Mouse (Mus musculus) Muller cell, postnatal 12 days (primary cell): ENCODE measurements at regions not wholly inside any gene's neighbourhood (a gene's known extent, or its start where the extent isn't known, plus 50 kb on each side); places are given as distances from the start of the nearest gene placed in this dataset.

ENCODE experiments used
- DNase-seq: peaks from one replicate; pipeline ENCODE4 v3.0.0-alpha.2; 2015; ENCODE audit errors: inconsistent ontology term

DNA sequence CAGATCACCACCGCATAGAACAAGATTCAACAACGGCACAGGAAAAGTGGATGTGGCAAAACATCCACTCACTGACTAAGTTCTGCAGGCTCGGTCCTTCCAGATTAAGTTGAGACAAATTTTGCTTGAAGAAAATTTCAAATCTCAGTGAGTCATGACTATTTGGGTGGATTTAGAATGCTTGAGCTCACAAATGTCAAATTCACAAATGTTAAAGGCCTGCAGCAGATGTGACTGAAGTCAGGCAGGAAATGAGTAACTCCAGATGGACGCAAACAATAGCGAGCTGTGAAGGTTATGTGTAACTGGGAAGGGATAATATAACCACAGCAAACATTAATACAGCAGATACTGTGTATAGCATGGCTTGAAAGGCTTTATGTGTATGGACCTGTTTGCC lies 198.5 kb upstream of the Zbtb20 start:
- peak; percentile 12 for DNase-seq

DNA sequence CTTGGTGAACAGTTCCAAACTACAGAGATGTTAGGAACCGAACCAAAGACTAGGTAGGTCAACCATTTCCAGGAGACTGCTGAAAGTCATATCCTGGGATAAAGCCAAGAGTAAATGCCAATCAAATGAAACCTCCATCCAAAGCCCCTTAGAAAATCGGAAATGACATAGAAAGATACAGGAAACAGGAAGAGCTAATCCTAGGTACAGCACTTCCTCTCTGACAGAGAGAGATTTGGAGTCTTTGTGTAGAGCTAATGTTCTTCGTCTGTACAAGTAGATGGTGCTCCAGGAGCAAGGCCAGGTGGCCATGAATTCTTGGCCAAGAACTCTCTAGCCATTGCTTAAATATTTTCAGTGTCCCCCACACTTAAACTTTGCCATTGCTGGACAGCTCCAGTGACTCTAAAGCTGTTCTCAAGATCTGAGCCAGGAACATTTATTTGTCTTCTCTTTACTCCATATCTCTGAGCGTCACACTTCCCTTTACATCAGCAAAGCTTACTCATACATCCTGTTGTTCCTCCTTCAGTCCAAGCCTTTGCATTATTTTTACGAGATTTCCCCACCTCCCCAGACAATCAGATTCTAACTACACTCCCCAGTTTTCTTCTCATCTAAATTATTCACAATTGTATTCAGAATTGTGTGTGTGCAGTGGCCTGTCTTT lies 199.1 kb upstream of the Zbtb20 start:
- DNase-seq = no peak

DNA sequence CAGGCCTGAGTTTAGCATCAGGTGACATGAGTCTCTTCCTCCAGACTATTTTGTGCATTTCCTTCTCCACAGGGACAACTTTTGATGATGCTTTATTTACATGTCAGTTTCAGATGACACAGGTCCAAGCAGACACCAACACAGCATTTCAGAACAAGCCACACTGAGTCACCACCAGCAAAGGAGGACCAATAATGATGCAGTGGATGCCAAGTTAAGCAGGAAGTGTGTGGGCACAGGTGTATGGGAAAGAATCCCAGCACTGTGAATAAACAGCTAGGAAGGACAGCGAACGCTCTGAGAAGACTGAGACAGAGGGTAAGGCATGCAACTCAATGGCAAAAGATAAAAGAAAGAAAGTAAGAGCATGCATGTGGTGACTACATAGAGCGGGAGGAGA lies 200.7 kb upstream of the Zbtb20 start:
- no peak for DNase-seq

DNA sequence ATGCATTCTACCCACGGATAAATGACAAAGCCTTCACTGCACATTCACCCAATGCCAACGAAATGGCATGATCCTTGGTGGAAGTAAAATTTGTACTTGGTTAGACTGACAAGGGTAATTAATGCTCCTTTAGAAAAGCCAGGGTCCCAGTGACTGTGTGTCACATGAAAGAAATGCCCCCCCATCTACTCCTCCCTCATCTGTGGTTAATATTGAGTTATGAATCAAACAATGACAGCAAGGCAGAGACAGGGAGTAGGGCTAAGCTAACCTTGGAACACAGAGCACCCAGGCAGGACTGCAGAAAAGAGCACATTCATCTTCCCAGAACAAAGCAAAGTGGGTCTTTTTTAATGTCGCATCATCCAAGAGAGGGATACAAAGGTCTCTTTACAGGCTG lies 209.1 kb upstream of the Zbtb20 start:
- no peak for DNase-seq

DNA sequence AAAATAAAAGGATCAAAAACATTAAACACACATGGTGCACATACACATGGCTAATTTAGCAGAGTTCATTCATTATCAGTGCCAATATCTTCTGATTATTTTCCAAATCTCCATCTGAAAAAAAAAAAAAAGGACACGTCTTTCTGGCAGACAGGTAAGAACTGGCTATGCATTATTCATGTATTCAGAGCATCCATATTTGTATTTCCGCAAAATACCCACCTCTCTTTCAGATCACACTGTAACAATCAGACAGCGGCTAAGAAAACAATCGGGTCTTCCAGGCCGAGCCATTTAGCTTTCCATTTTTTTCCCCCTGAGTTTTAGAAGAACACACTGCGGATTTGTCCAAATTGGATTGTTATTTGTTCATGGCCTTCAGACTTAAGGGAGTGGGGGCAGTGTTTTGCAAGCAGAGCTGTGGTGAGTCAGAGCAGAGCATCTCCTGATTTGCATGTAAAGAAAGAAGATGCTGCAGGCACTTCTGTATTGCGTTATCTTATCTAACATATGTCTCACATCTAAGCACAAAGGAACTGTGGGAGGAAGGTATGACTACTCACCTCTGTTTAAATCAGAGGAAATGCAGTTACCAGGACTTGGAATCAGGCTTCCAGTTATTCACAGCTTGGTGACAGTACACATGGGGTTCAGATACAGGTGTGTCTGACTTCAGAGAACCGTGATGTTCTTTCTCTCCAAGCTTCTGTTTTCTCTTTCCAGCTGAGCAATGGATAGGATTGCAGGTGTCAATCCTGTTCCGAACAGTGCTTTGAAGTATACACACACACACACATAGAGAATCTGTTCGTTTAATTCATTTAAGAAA lies 223.6 kb upstream of the Zbtb20 start:
- DNase-seq = no peak

DNA sequence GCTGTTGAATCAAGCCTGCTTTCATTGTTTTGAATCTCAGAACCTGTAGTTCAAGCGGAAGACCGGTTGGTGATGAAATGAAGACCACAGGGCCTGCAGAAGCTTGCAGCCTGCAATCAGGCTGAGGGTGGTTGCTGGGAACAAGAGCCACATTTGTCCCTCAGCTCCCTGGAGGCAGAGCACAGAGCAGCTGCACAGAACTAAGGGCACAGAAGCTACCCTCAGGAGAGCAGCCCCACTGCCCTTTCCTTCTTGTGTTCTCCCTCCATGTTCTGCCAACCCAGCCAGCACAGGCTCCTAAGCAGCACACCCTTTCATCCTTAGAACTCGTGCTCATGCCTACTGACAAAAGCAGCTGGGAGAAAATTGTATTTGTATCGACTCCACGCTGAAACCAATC lies 225.9 kb upstream of the Zbtb20 start:
- DNase-seq = no peak

DNA sequence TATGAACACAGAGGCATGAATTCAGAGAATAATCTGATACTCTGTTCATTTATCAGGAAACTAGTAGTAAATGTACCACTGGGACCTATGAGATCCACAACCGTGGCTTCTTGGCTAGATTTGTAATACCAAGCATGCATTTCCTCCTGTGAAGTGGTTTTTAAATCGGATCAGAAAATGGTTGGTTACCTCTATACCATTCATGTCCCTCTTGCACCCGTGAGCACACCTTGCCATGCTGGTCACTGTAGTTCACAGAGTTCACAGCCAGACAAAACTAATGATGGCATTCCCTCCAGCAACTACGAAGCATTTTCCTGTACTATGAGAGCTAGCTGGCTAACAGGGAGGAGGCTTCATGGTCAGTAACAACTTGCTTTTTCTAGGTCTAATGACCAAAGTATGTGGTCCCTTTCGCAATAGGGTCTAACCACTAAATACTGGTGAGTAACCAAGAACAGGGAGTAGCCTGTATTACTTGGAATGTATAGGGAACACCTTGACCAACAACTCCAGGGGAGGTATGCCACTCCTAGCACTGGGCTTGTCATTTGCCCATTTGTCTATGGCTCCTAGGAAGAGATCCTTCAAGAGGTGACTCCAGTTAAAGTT lies 227.0 kb upstream of the Zbtb20 start:
- DNase-seq = no peak

DNA sequence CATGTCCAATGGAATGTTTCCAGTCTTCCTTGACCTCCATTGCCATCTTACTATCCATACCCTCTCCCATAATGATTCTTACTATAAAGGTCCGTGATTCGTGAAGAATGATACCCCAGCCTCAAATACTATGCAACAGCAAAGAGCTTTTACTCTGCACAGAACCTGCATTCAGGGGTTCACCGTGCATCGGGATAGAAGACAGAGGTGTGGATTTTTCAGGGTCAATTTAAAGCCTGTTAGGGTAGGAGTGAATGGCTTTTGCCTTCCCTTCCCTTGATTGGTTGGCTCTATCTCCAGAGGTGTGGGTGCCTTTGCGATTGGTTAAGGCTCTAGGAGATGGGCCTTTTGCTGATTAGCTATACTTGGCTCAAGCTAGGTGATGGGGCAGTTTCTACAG lies 227.9 kb upstream of the Zbtb20 start:
- DNase-seq = no peak

DNA sequence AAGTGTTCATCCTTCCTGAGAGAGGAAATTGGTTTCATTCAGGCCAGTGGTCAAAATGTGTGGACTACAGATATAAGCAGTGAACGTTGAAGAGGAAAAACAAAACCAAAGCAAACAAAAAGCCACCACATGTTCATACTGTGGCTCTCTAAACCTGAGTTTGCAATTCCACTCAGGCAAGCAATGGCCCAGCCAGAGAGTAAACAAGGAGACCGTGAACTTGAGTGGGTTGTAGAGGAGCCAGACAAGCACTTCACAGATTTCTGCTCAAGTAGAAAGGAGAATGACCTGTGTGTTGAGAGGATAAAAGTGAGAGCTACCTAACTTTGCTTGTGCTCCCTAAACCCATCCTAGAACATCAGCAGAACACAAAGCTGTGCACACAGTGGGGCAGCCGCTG lies 239.9 kb upstream of the Zbtb20 start:
- no peak for DNase-seq

DNA sequence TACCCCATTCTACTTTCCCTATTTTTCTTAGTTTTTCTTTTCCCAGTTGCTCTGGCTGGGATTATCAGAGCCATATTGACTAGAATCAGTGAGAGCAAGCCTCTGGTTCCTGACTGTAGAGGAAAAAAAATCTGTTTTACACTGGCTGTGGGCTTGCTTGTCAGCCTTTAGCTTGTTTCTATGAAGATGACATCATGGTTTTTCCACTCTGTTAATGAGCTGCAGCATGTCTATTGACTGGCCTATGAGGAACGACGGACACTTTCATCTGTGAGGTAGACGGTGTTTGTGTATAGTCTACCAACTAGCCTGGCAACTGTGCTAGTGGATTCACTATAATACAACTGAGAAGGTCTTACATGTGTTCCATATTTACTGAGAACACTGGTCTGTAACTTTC lies 248.0 kb upstream of the Zbtb20 start:
- DNase-seq = no peak

DNA sequence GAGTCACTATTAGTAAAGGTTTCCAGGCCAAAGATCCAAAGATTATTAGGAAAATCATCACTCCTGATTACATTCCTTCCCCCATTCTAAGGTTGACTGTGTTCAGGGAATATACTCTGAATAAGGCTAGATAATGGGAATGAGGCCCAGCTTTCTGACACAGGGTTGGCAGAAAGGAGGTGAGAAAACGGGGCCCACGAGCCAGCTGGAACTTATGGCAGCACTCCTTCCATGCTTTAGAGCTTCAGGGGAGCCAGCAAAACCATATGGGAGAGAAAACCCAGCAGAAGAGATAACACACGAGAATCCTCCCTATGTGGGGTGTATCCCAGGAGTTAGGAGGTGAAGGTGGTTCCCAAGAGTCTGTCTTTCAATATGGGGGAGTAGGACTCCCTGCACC lies 259.8 kb upstream of the Zbtb20 start:
- DNase-seq = no peak

DNA sequence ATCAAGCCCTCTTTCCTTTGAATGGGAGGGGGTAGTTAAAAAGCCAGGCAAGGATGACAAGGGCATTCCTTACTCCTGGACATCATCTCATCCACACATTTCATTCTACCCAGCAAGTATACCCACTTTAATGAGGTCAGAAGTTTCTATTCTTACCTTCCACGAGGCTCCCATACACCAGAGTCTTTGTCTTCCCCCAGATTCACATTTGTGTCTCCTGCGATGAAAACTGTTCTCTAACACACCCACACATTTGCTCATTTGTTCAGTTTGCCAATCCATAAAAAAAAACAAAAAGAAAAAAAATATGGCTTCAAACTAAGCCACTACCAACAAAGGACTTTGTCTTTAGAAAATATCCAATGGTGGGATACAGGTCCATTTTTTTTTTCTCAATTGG lies 263.7 kb upstream of the Zbtb20 start:
- no peak for DNase-seq

DNA sequence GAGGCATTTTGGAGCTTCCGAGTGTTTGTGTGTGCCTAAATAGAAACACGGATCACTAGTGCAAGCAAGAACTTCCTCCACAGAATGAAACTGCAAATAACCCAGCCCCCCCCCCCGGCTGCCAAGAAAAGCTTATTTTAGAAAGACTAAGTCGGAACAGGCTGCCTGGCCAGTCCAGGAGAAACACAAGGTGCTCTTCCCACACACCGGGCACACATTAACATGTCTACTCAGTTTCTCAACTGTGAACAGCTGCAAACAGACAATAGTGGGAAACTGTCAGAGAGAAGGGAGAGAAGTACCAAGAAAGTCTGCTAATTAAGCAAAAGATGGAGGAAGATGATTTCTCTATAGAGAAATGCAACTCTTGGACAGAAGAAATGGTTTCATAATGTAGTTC lies 267.3 kb upstream of the Zbtb20 start:
- no peak for DNase-seq

DNA sequence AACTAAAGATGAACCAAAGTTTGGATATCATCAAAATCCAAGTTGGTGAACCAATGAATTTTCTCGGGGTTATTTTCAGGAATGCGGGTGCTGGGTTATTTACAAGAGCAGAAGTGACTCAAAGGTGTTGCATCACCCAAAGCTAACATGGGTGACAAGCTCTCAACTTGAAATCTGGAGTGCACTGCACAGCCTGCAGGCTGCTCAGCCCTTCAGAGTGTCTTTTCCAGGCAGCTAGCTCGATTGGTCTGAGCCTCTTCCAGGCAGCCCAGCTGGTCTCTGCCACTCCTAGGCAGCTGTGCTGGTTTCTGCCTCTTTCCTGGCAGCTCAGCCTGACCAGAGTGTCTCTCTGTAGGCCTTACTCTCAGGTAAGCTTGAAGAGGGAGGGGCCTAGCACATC lies 251.9 kb upstream of the Gap43 start:
- no peak for DNase-seq

DNA sequence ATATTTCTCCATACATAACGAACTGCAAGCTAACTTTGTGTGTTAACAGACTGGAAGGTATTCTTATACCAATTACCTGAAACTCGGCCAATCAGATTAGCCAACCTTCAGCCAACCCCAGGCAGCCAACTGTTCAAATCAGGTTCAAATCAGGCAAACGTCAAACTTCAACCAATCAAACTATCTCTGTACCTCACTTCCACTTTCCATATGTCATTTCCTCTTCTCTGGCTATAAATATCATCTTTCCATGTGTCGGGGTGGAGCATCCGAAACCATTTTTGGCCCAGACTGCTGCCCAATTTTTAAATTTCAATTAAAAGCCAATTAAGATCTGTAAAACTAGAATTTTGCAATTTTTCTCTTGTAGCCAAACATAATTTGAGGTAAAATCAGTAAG lies 251.1 kb upstream of the Gap43 start:
- DNase-seq = no peak

DNA sequence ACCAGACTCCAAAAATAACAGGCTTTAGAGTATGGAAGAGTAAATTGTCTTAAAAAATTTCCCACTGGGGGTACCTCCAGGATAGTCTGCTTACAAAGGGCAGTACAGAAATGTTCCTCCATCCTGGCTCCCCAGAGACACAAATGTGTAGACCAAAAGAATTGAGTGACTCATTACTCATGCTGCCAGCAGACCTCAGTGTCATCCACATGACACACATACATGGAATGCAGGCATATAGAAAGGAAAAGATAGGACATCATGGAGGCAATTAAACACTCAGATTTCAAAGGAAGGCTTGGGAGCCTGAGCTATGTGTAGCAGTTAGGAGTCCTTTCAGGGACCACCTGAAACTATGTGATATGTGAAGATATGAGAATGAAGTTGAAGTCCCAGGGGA lies 245.7 kb upstream of the Gap43 start:
- DNase-seq = peak; percentile 68

DNA sequence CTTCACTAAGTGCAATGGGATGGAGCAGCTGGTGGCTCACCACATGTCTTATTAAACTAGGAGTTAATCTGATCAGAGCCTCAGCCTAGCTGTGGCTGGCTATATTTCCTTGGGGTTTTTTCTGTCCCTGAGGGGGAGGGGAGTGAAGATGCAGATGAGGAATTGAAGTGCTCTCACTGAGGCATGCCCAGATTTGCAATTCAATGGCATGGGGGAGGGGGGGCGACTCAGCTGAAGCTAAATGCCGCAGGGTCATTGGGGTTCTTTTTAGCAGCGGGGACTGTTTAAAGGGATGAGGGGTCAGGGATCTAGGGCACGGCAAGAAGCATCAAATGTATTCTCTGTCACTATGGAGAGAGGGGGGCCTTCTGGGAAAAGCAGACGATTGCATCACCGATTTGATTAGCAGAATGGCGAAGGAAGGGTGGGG lies 235.1 kb upstream of the Gap43 start:
- DNase-seq = no peak

DNA sequence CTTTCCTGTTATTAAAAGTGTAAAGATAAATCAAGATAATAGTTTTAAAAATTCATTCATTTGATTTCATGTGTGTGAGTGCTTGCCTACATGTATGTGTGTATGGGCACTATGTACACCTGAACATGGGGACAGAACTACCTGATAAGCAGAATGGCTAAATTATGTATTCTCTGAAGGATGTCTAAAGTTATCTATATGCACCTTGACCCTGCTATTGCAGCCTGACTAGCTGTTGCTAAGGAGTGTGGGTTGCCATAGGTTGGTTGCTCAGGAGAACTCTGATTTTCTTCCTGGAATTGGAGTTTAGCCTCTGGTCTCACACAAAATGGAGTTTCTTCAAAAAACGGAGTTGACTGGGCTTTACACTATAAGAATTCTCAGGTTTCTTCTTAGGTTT lies 234.5 kb upstream of the Gap43 start:
- no peak for DNase-seq

DNA sequence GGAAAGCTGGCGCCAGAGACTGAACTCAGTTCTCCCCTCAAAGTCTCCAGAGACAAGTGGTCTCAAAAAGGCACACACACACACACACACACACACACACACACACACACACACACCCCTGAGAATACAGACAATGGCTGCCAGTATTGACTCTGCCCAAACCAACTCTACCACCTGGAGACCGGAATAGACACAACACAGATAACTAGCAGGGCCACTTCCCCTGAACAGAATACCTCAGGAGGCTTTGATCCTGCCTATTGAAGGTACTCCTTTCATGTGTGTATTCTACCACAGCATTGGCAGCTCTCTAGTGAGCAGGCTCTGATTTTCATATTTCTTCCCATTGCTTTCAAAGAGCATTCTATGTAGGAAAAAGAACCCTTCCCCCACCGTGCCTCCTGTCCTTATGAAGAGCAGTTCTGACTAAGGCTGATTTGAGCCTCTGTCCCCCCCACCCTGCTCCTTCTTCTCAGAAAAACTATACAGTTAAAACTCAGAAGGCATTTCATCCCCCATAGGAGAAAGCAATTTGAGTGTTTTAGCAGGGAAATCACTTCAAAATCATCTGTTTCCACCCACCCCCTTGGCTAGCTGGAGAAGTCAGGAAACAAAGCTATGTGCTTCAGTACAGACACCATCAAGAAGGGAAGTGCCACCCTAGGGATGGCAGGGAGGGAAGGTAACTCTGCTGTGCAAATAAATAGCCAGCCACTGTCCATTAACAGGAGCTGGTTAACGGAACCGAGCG lies 230.0 kb upstream of the Gap43 start:
- no peak for DNase-seq

DNA sequence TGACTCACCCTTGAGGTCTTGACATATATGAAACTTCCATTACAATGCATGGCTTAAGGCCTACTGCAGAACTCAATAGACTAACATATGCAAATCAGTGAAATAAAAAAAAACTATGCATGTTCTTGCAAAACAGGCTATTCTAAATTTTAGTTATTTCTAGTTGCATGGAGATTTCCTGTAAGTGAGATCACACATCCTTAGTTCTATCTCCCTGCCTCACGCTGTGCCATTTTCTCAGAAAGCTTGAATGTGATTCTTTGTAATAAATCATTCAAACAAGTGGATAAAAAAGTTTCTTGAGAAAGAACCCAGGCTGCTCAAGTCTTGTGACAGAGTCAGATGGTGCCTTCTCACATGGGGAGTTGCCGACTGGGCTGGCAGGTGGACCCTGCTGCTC lies 228.9 kb upstream of the Gap43 start:
- no peak for DNase-seq

DNA sequence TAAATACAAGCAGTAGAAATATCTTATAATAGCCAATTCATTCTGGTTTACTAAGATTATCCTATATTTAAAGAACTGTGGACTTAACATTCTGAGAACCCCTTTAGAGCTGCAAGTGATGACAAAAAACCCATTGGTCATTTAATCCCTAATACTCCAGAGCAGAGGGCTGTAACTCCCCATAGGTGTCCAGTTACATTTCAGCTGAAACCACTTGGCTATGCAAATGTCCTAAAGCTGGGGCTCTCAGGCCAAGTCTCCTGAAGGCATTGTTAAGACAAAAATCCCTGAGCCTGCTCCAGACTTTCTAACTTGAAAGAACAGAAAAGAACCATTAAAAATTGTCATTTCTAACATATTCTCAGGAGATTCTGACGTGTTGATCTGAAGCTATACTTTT lies 209.1 kb upstream of the Gap43 start:
- DNase-seq = no peak
